Comparison of ENCODE assay signal across 11 mouse cellular contexts in the genomic region with DNA sequence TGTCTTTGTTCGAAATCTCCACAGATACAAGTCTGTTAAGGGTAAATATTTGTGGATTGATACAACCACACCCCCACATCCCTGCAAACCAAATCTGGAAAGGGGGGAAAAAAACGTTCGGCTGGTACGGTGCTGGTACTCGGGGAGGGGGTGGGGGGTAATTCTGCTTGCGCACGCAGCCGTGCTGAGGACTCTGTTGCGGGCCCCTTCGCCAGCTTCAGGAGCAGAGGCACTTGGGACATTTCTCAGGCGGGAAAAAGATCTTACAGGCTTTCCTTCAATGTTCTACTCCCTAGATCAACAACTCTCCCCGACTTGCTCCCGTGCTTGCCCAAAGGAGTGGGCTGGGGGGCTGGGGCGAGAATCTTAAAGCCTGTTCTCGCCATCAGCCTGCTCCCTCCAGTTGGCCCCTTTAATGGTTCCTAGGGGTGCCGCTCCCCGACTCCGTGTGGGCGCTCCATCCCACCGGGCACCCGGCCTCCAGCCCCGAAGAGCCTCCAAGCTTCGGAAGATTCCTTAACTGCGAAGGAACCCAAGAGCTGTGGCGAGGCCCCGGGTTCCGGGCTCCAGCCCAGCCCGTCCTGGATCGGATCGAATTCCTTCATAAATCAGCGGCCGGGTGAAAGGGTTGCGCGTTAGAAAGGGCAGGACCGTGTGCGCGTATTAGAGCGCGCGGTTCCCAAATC. TPM values are rescaled to one million over a fixed set of nuclear protein-coding genes. Genes with fewer than 3 reads are reported as not detected.
DNase-seq lines count a peak whose midpoint lies in the region; ATAC-seq and TF ChIP-seq lines count a peak whose summit lies in the region.
"Had no signal": no experiment of that assay in that cellular context is flagged by ENCODE, and none has a peak within 500 bp of the region (broad histone marks: within the 10 kb centered on the region; RNA-seq: fewer than 3 reads in every experiment).

No protein-coding gene starts in this region.

- under 1% methylated on average over 40 of the region's 40 CpGs for WGBS in forebrain, embryonic 12.5 days
- WGBS in forebrain, embryonic 16.5 days = under 1% methylated on average over 40 of the region's 40 CpGs
- 1% methylated on average over 40 of the region's 40 CpGs for WGBS in lung, embryonic 15.5 days
- under 1% methylated on average over 39 of the region's 40 CpGs for WGBS in limb, embryonic 14.5 days
- WGBS in stomach, embryonic 16.5 days = 1% methylated on average over 40 of the region's 40 CpGs

- peaks cover 41% of the 10 kb centered on the region for H3K4me1 ChIP-seq in forebrain, embryonic 12.5 days
- H3K4me1 ChIP-seq in forebrain, embryonic 16.5 days (replicated peaks; ENCODE audit: control insufficient read depth, insufficient read depth, low read length) = peaks cover 4% of the 10 kb centered on the region
- H3K4me1 ChIP-seq in lung, embryonic 15.5 days = peaks cover 9% of the 10 kb centered on the region; the same call in 1 of the 2 replicates
- H3K4me1 ChIP-seq in limb, embryonic 14.5 days (ENCODE audit: control insufficient read depth, insufficient read depth, low read length) = peaks cover 42% of the 10 kb centered on the region
- no peaks in the 10 kb centered on the region for H3K4me1 ChIP-seq in stomach, embryonic 16.5 days (ENCODE audit: control insufficient read depth, insufficient read depth, low read length)

- peak; percentile 14; the same call in 1 of the 2 replicates for ATAC-seq in forebrain, embryonic 12.5 days (ENCODE audit: low FRiP score)
- ATAC-seq in forebrain, embryonic 16.5 days = no peak
- no peak for ATAC-seq in lung, embryonic 15.5 days (ENCODE audit: borderline replicate concordance, extremely low read depth, low FRiP score, low TSS enrichment)
- no peak for ATAC-seq in limb, embryonic 14.5 days (ENCODE audit: low FRiP score, low read depth)
- no peak for ATAC-seq in stomach, embryonic 16.5 days (ENCODE audit: insufficient read depth, low FRiP score)

- no peak for TF ChIP-seq POLR2A in limb, embryonic 14.5 days (IDR thresholded peaks at IDR 0.05; ENCODE audit: borderline replicate concordance, extremely low read depth, insufficient read depth, insufficient read length)

- DNase-seq in lung, postnatal 25 days (ENCODE audit: low spot score) = no peak
- DNase-seq in limb, embryonic 14.5 days (ENCODE audit: low spot score) = no peak
- DNase-seq in adrenal gland, postnatal 4 days (ENCODE audit: low spot score in 2 of 2) = no peak
- no peak for DNase-seq in cerebellum, postnatal 4 days (ENCODE audit: low spot score in 2 of 2)
- DNase-seq: B cell, adult 2 months had no signal

- H3K27me3 ChIP-seq in forebrain, embryonic 12.5 days = peaks cover 99% of the 10 kb centered on the region
- peaks cover 87% of the 10 kb centered on the region for H3K27me3 ChIP-seq in forebrain, embryonic 16.5 days (replicated peaks; ENCODE audit: control insufficient read depth, insufficient read depth, low read length)
- peaks cover 100% of the 10 kb centered on the region for H3K27me3 ChIP-seq in lung, embryonic 15.5 days
- peaks cover 61% of the 10 kb centered on the region for H3K27me3 ChIP-seq in limb, embryonic 14.5 days (ENCODE audit: control insufficient read depth, insufficient read depth, low read length)
- H3K27me3 ChIP-seq in stomach, embryonic 16.5 days (ENCODE audit: control insufficient read depth, insufficient read depth, low read length) = peaks cover 97% of the 10 kb centered on the region

- peak overlapping the region; percentile 23 for H3K4me3 ChIP-seq in forebrain, embryonic 12.5 days (replicated peaks)
- H3K4me3 ChIP-seq in forebrain, embryonic 16.5 days (replicated peaks; ENCODE audit: low read length) = no peak overlapping the region
- no peak overlapping the region for H3K4me3 ChIP-seq in lung, embryonic 15.5 days
- peak overlapping the region; percentile 32 for H3K4me3 ChIP-seq in limb, embryonic 14.5 days (replicated peaks; ENCODE audit: low read length)
- no peak overlapping the region for H3K4me3 ChIP-seq in stomach, embryonic 16.5 days (replicated peaks; ENCODE audit: low read length)

- no peaks in the 10 kb centered on the region for H3K36me3 ChIP-seq in forebrain, embryonic 12.5 days (replicated peaks)
- no peaks in the 10 kb centered on the region for H3K36me3 ChIP-seq in forebrain, embryonic 16.5 days (ENCODE audit: control insufficient read depth, insufficient read depth)
- H3K36me3 ChIP-seq in lung, embryonic 15.5 days = no peaks in the 10 kb centered on the region
- no peaks in the 10 kb centered on the region; the same call in 1 of the 2 replicates for H3K36me3 ChIP-seq in limb, embryonic 14.5 days (ENCODE audit: control insufficient read depth, insufficient read depth, low read length)
- no peaks in the 10 kb centered on the region for H3K36me3 ChIP-seq in stomach, embryonic 16.5 days (ENCODE audit: control insufficient read depth, insufficient read depth, low read length)

- H3K9me3 ChIP-seq in forebrain, embryonic 12.5 days = no peaks in the 10 kb centered on the region
- H3K9me3 ChIP-seq in forebrain, embryonic 16.5 days (ENCODE audit: control insufficient read depth, low read length) = no peaks in the 10 kb centered on the region
- H3K9me3 ChIP-seq in lung, embryonic 15.5 days = no peaks in the 10 kb centered on the region
- no peaks in the 10 kb centered on the region for H3K9me3 ChIP-seq in limb, embryonic 14.5 days (ENCODE audit: control insufficient read depth, low read length)
- H3K9me3 ChIP-seq in stomach, embryonic 16.5 days (replicated peaks; ENCODE audit: control insufficient read depth, low read length) = no peaks in the 10 kb centered on the region

- peak overlapping the region; percentile 40 for H3K4me2 ChIP-seq in forebrain, embryonic 12.5 days
- H3K4me2 ChIP-seq in forebrain, embryonic 16.5 days (ENCODE audit: low read length) = no peak overlapping the region
- H3K4me2 ChIP-seq in lung, embryonic 15.5 days = 0 out of 2 replicates have a peak overlapping the region, but pooled peaks have one; percentile 11
- peak overlapping the region; percentile 64 for H3K4me2 ChIP-seq in limb, embryonic 14.5 days (replicated peaks; ENCODE audit: low read depth, low read length, severe bottlenecking)
- H3K4me2 ChIP-seq in stomach, embryonic 16.5 days (ENCODE audit: low read depth, low read length) = peak overlapping the region; percentile 10; the same call in 1 of the 2 replicates

- H3K27ac ChIP-seq in forebrain, embryonic 12.5 days = no peak overlapping the region
- H3K27ac ChIP-seq in forebrain, embryonic 16.5 days (ENCODE audit: low read length) = no peak overlapping the region
- no peak overlapping the region for H3K27ac ChIP-seq in lung, embryonic 15.5 days
- H3K27ac ChIP-seq in limb, embryonic 14.5 days (replicated peaks; ENCODE audit: low read depth, low read length) = peak overlapping the region; percentile 81
- H3K27ac ChIP-seq in stomach, embryonic 16.5 days (ENCODE audit: low read length) = no peak overlapping the region
- H3K27ac ChIP-seq: macrophage had no signal

- 0 out of 2 replicates have a peak overlapping the region, but pooled peaks have one; percentile 8 for H3K9ac ChIP-seq in forebrain, embryonic 12.5 days
- no peak overlapping the region for H3K9ac ChIP-seq in forebrain, embryonic 16.5 days (replicated peaks; ENCODE audit: low read depth, low read length)
- H3K9ac ChIP-seq in lung, embryonic 15.5 days = no peak overlapping the region
- peak overlapping the region; percentile 95 for H3K9ac ChIP-seq in limb, embryonic 14.5 days (ENCODE audit: low read depth, low read length, severe bottlenecking)
- no peak overlapping the region for H3K9ac ChIP-seq in stomach, embryonic 16.5 days (ENCODE audit: low read length)

RNA-seq across cellular contexts. Expression of gene Lmx1b, which starts 9.1 kb away (rescaled TPM):
- 0.84 and 0.91 TPM in 2 replicates for polyA plus RNA-seq in forebrain, embryonic 12.5 days (2016; fragmentation: Nextera tagmentation; extraction: Ambion mirVana)
- not detected in 2 replicates for polyA plus RNA-seq in forebrain, embryonic 16.5 days (2015; fragmentation: Nextera tagmentation; extraction: Ambion mirVana)
- polyA plus RNA-seq in lung, embryonic 15.5 days (2015; fragmentation: Nextera tagmentation; extraction: Ambion mirVana) = 0.09 TPM in 1 of 2 replicates, not detected in the other
- 28.3 and 40.0 TPM in 2 replicates for polyA plus RNA-seq in limb, embryonic 14.5 days (2012; rRNA removed)
- polyA plus RNA-seq in limb, embryonic 14.5 days (2014; fragmentation: Nextera tagmentation; extraction: Ambion mirVana) = 6.3 and 8.4 TPM in 2 replicates
- polyA plus RNA-seq in stomach, embryonic 16.5 days (2015; fragmentation: Nextera tagmentation; extraction: Ambion mirVana) = not detected in 2 replicates
- total RNA-seq in adrenal gland, postnatal 4 days (2021) = 1 to 10 TPM in 1 of 2 experiments, not detected in 1; 1.5 TPM
- polyA plus RNA-seq: intestine, embryonic 14.5 days; macrophage had no signal

Comparison
In these comparisons a context has a peak if more than half of its experiments do, and no peak if none do; other contexts are left out.
1. H3K4me3 ChIP-seq: peak in forebrain, embryonic 12.5 days (single experiment) and limb, embryonic 14.5 days (single experiment); none in forebrain, embryonic 16.5 days (single experiment), lung, embryonic 15.5 days (single experiment) and stomach, embryonic 16.5 days (single experiment).
2. H3K9ac ChIP-seq: peak in forebrain, embryonic 12.5 days (single experiment) and limb, embryonic 14.5 days (single experiment); none in forebrain, embryonic 16.5 days (single experiment), lung, embryonic 15.5 days (single experiment) and stomach, embryonic 16.5 days (single experiment).